Mouse (Mus musculus) olfactory bulb, adult 2 months (tissue): ENCODE results near the gene Zdhhc14.

Source experiments
- CTCF ChIP-seq: fragments of 200-500 bp; IDR thresholded peaks from 2 replicates; pipeline ENCODE4 v1.5.1; 2012; ENCODE audit warnings: low read depth, mild to moderate bottlenecking, low read length, moderate library complexity; ENCODE audit not compliant: insufficient read depth
- POLR2A ChIP-seq: fragments of 200-500 bp; IDR thresholded peaks from 2 replicates; pipeline ENCODE4 v1.6.1; 2012; ENCODE audit warnings: mild to moderate bottlenecking, low read depth, low read length, moderate library complexity; ENCODE audit not compliant: insufficient read depth

- TF ChIP-seq CTCF = no peak
- no peak for TF ChIP-seq POLR2A
These were observed 6.6 kb downstream of the Zdhhc14 start for GRCm38 (mm10) chr17:5498996-5499395.
